Mouse (Mus musculus) fat pad, adult 2 months (tissue): ENCODE data around the gene Hspe1.
A peak's percentile ranks its signal among the peaks of the same experiment; 100 is the strongest.
"Not testable (repeated sequence)": the region's sequence is repeated elsewhere in the genome, so short reads cannot be mapped to it uniquely, and the experiment has no call there.

Source experiments
- DNase-seq: peaks from one replicate; pipeline ENCODE4 v3.0.0-alpha.2; 2011; ENCODE audit warnings: low read depth, low spot score; ENCODE audit errors: extremely low read depth

Hspe1 gene

DNA sequence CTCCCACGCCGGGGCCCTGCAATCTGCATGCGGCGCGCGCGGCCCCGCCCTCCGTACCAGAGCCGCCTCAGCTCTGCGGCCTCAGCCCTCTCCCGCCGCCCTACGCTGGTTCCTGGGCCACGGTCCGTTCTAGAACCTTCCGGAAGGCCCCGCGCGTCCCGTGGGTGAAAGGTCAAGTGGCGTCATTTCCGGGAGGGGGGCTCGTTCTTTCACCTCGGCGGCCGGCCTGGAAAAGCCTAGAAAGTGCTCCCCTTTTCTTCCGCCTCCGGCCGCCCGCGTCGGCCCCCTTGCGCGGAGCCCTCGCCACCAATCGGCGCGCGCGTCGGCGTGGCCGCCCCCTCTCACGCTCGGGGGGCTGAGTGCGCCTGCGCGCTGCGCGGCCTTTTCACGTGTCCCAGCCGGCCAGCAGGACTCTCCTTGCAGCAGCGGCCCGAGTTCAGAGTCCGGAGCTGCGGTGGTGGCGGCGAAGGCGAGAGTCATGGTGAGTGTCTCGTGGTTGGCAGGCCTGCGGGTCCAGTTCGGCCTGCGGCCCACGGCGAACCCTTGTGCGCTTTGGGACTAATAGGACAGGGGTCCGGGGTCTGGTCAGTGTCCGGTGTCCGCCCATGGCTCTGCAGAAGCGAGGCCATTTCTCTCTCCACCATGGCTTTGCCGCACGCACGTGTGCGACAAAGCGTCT, at the start of gene Hspe1, which contains the start of gene Hspd1:
Gene Hspe1, plus strand, starts transcription at position 201 of the 679 bp plus-strand sequence.
Gene Hspd1, minus strand, starts transcription at position 312 of the 679 bp plus-strand sequence.
- DNase-seq, result no peak

GRCm38 (mm10) chr1:55039944-55040343, 48.0 kb upstream of the Hspe1 start:
- DNase-seq, result no peak

- DNase-seq, result no peak
These were observed 46.2 kb upstream of the Hspe1 start for GRCm38 (mm10) chr1:55041691-55042090.

GRCm38 (mm10) chr1:55042246-55042645, 45.7 kb upstream of the Hspe1 start:
- no peak for DNase-seq

GRCm38 (mm10) chr1:55043164-55043563, 44.8 kb upstream of the Hspe1 start:
- no peak for DNase-seq

- peak; percentile 80 for DNase-seq
These were observed 38.9 kb upstream of the Hspe1 start for GRCm38 (mm10) chr1:55048841-55049587.

DNA sequence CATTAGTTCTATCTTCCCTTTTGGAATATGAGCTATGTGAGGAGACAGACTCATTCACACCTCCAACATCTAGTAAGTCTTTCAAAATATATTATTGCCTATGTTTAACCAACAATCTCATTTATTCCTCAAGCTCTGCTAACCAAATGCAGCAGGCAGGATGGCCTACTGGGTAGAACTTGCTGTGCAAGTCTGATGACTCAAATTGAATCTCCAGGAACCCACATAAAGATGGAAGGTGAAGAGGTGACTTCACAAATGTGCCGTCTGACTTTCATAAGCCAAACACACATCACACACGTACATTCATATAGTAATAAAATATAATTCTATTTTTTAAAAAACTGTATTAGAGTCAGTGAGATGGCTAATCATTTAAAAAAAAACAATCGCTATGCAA, 36.3 kb upstream of the Hspe1 start:
- no peak for DNase-seq

DNA sequence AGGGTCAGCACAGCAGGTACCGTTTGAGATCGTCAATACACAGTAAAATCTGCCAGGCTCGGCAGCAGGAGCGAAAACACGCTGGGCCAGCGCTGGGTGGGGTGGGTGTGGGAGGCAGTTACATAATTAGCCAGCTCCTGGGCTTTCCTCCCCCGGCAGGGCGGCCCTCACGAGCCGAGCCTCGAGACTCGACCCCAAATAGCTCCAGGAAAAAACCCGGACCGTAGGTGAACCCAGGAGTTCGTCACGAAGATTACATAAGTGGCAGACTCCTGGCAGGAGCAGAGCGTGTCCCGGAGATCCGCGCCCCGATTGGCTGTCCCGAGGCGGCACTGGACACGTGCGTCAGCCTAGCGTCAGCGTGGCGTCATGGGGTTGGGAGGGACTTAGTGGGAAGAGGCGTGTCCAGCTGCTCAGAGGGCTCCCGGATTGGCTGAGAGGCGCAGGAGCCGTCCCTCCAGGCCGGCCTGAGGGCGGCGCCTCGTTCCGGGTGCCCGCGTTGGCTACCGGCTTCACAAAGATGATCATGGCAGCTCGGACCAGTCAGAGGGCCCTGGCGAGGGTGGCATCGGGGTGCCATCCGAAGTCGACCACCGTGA, 35.5 kb upstream of the Hspe1 start, which contains the start of gene Coq10b:
Gene Coq10b, plus strand, starts transcription at position 416 of the 599 bp plus-strand sequence.
- DNase-seq, result peak; percentile 76

- DNase-seq, result no peak
These were observed 34.9 kb upstream of the Hspe1 start for GRCm38 (mm10) chr1:55053005-55053404.

DNA sequence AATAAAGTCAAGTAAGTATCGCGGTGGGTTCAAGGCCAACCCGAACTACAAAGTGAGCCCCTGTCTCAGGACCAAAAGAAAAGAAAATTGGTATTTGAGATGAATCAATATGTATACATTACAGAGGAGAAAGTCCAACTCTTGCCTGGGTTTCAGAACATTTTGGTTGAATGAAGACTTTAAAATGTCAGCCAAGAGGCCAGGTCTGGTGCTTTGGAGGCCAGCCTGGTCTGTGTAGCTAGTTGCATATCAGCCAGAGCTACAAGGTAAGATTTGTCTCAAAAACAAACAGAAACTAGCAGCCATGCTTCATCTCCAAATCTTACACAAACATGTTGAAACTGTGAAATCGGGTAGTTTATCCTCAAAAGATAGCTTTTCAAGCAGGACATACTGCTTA, 34.3 kb upstream of the Hspe1 start:
- DNase-seq, result no peak

GRCm38 (mm10) chr1:55055322-55056115, 32.4 kb upstream of the Hspe1 start:
- DNase-seq, result no peak

GRCm38 (mm10) chr1:55058383-55058782, 29.5 kb upstream of the Hspe1 start:
- not testable (repeated sequence) for DNase-seq

DNA sequence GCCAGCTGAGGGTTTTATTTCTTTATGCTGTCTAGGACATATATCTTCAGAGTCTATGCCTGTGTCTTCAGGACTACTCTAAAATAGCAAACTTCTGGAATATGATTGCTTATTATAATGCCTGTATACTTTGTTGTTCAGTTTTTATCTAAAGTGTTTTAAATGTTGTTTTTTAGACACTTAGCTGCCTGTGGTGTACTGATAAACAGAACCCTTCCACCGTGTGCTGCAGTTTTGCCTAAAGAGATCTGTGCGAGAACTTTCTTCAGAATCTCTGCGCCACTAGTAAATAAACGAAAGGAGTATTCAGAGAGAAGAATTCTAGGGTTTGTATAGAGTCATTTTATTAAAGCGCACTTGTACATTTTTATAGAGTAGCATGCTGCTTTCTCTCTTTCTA, 26.8 kb upstream of the Hspe1 start:
- DNase-seq, result no peak

GRCm38 (mm10) chr1:55061772-55062171, 26.2 kb upstream of the Hspe1 start:
- no peak for DNase-seq

DNA sequence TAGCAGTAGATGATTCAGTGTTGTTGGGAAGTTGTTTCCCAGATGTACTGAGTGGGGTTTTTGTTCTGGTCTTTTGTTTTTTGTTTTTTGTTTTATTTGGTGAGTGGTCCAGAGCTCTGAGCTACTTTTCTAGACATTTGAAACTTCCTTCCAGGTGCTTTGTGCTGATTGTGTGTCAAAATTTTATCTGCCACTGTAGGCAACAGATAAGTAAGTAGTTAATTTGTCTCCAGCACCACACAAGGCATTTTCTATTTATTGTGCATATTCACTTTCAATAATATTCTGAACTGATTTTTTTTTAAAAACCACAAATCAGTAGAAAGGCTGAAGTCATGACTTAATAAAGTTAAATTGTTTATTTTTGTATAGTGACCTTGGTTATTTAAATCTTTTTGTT, 15.6 kb upstream of the Hspe1 start:
- not testable (repeated sequence) for DNase-seq

GRCm38 (mm10) chr1:55074757-55075156, 13.2 kb upstream of the Hspe1 start:
- DNase-seq, result no peak

DNA sequence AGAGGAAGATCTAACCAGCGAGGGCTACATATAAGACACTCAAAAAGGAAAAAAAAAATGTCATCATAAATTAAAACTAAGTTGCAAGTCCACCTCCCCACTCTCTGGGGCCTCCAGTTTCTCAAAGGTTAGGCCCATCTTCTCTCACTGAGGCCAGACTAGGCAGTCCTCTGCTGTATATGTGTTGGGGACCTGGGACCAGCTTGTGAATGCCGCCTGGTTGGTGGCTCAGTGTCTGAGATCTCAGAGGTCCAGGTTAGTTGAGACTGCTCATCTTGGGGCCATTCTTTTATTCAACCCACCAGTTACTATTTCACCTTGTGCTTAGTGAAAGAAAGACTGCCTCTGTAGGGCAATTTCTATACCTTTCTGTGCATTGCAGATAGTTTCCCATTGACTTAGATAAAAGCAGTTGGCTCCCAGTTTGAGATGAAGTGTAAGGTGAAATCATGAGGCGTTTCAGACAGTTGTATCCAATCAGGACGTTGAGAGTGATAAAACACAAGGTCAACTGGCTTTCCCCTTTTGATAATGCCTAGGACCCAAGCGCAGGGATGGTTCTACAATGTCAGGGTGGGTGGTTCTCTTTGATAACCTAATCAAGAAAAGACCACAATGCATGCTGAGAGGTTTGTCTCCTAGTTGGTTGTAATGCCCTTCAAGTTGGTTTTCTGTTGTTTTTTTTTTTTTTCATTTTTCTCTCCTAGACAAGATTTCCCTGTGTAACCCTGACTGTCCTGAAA, 12.1 kb upstream of the Hspe1 start:
- DNase-seq, result no peak

DNA sequence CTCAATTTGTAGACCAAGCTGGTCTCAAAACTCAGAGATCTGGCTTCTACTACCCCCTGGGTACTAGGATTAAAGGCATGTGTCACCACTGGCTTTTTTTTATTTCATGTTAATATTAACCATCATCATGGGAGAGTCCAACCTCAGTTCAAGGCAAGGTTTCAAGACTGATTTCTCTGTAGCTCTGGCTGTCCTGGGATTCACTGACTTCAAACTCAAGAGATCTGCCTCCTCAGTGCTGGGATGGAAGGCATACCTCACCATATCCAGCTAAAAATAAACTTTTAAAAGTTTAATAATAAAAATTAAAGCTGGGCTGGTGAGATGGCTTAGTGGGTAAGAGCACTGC, 11.6 kb upstream of the Hspe1 start:
- no peak for DNase-seq

- DNase-seq, result no peak
These were observed 10.9 kb upstream of the Hspe1 start for GRCm38 (mm10) chr1:55076849-55077516.

DNA sequence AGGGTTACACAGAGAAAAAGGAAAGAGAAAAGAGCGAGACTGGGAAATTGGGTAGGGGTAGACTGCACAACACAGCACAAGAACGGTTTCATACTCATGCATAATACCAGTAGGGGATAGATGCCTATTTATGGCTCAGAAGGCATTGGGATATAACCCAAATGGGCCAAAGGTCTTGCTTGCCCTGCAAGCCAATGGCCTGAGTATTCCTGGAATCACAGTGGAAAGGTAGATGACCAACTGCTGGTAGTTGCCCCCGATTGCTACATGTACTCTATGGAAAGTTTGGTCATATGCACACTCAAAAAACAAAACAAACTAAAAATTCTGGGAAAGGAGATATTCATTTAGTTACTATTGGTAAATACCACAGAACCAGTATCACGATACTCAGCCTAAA, 8.3 kb upstream of the Hspe1 start:
- no peak for DNase-seq
